Mouse (Mus musculus) kidney, embryonic 16.5 days (tissue): ENCODE data around the gene Akr1c21. TPM values are rescaled to one million over a fixed set of nuclear protein-coding genes. Genes with fewer than 3 reads are reported as not detected.
"Not testable (repeated sequence)": the region's sequence is repeated elsewhere in the genome, so short reads cannot be mapped to it uniquely, and the experiment has no call there.

Experiments
- ATAC-seq: fragments of 200-750 bp; cut with Nextera tagmentation; 2 replicates; pipeline ENCODE4 v1.8.0; 2017; ENCODE audit warnings: moderate TSS enrichment; ENCODE audit not compliant: low FRiP score, low TSS enrichment
- H3K27ac ChIP-seq: fragments of 300-500 bp; sonication (generic); 2 replicates; pipeline ENCODE4 v1.5.1; 2014; ENCODE audit warnings: low read length
- H3K27me3 ChIP-seq: fragments of 300-500 bp; sonication (generic); 2 replicates; pipeline ENCODE4 v1.6.1; 2014; ENCODE audit warnings: low read length, control low read depth, mixed read lengths; ENCODE audit not compliant: insufficient read depth
- H3K36me3 ChIP-seq: fragments of 300-500 bp; sonication (generic); 2 replicates; pipeline ENCODE4 v1.6.1; 2014; ENCODE audit warnings: low read length, control low read depth, mixed read lengths; ENCODE audit not compliant: insufficient read depth
- H3K4me1 ChIP-seq: fragments of 300-500 bp; sonication (generic); 2 replicates; pipeline ENCODE4 v1.6.1; 2014; ENCODE audit warnings: low read length, control low read depth, mixed read lengths; ENCODE audit not compliant: insufficient read depth
- H3K4me2 ChIP-seq: fragments of 300-500 bp; sonication (generic); replicated peaks from 2 replicates; pipeline ENCODE4 v1.6.1; 2014; ENCODE audit warnings: low read depth, low read length
- H3K4me3 ChIP-seq: fragments of 300-500 bp; sonication (generic); 2 replicates; pipeline ENCODE4 v1.5.1; 2014; ENCODE audit warnings: mild to moderate bottlenecking, low read length
- H3K9ac ChIP-seq: fragments of 300-500 bp; sonication (generic); replicated peaks from 2 replicates; pipeline ENCODE4 v1.6.1; 2014; ENCODE audit warnings: low read length
- H3K9me3 ChIP-seq: fragments of 300-500 bp; sonication (generic); 2 replicates; pipeline ENCODE4 v1.6.1; 2016; ENCODE audit warnings: low read length, control low read depth
- WGBS: fragments of 180-500 bp; shearing (Covaris S2); extraction: QIAGEN DNeasy Blood & Tissue Kit; methylation state at CpG from one replicate; pipeline ENCODE4 v1.1.7; 2014; 5-methylcytosine and 5-hydroxymethylcytosine counted together
- polyA plus RNA-seq: library from polyadenylated mRNA; unstranded; fragments of >200 nt; fragmentation: Nextera tagmentation; extraction: Ambion mirVana; gene quantifications from 2 replicates; pipeline ENCODE4 v1.2.1, GENCODE M21; 2015

Gene Akr1c21
- polyA plus RNA-seq: 6.2 and 6.3 TPM in 2 replicates

GRCm38 (mm10) chr13:4573871-4574270 is at the start of gene Akr1c21:
Gene Akr1c21, plus strand, starts transcription at chr13:4574075.
- H3K4me2 ChIP-seq: no peak within 1 kb of the TSS
- no peaks in the 10 kb centered on the region for H3K4me1 ChIP-seq
- WGBS: 51% methylated on average over 1 of the region's 1 CpGs
- no peaks in the 10 kb centered on the region for H3K36me3 ChIP-seq
- H3K9ac ChIP-seq: no peak within 1 kb of the TSS
- ATAC-seq: no peak
- no peak within 1 kb of the TSS for H3K27ac ChIP-seq
- no peaks in the 10 kb centered on the region for H3K27me3 ChIP-seq
- H3K9me3 ChIP-seq: peaks cover 3% of the 10 kb centered on the region; the same call in 1 of the 2 replicates
- no peak within 1 kb of the TSS for H3K4me3 ChIP-seq

- H3K27me3 ChIP-seq: no peaks in the 10 kb centered on the region
- no peak overlapping the region for H3K9ac ChIP-seq
- no peak overlapping the region for H3K4me2 ChIP-seq
- WGBS: 68% methylated on average over 1 of the region's 1 CpGs
- H3K27ac ChIP-seq: no peak overlapping the region
- no peaks in the 10 kb centered on the region for H3K4me1 ChIP-seq
- H3K36me3 ChIP-seq: no peaks in the 10 kb centered on the region
- H3K9me3 ChIP-seq: no peaks in the 10 kb centered on the region
- ATAC-seq: no peak
- H3K4me3 ChIP-seq: no peak overlapping the region
Measured at GRCm38 (mm10) chr13:4559143-4559542, 14.7 kb upstream of the Akr1c21 start.

GRCm38 (mm10) chr13:4560500-4560899 is 13.4 kb upstream of the Akr1c21 start:
- no peak for ATAC-seq
- Histone ChIP-seq H3K4me3 (no peak overlapping the region), H3K9ac (no peak overlapping the region), H3K4me1 (no peaks in the 10 kb centered on the region), H3K27ac (no peak overlapping the region), H3K4me2 (no peak overlapping the region), H3K9me3 (no peaks in the 10 kb centered on the region), H3K36me3 (no peaks in the 10 kb centered on the region), H3K27me3 (no peaks in the 10 kb centered on the region)

- Histone ChIP-seq H3K9ac (no peak overlapping the region), H3K36me3 (no peaks in the 10 kb centered on the region), H3K9me3 (0 out of 2 replicates have a peak, but pooled peaks cover 3% of the 10 kb centered on the region), H3K4me3 (no peak overlapping the region), H3K4me1 (no peaks in the 10 kb centered on the region), H3K27me3 (no peaks in the 10 kb centered on the region), H3K4me2 (no peak overlapping the region), H3K27ac (no peak overlapping the region)
- 89% methylated on average over 2 of the region's 2 CpGs for WGBS
- ATAC-seq: no peak
Measured at GRCm38 (mm10) chr13:4565996-4566395, 7.9 kb upstream of the Akr1c21 start.

GRCm38 (mm10) chr13:4576921-4577320 is 3.0 kb downstream of the Akr1c21 start:
- Histone ChIP-seq H3K4me3 (no peak overlapping the region), H3K9me3 (peaks cover 3% of the 10 kb centered on the region; the same call in 1 of the 2 replicates), H3K27ac (no peak overlapping the region), H3K4me1 (no peaks in the 10 kb centered on the region), H3K27me3 (no peaks in the 10 kb centered on the region), H3K4me2 (no peak overlapping the region), H3K36me3 (no peaks in the 10 kb centered on the region), H3K9ac (no peak overlapping the region)
- 82% methylated on average over 1 of the region's 1 CpGs for WGBS
- ATAC-seq: no peak

- not testable (repeated sequence) for H3K4me1 ChIP-seq, H3K27me3 ChIP-seq, H3K4me3 ChIP-seq, H3K27ac ChIP-seq, ATAC-seq, H3K9ac ChIP-seq, H3K4me2 ChIP-seq, H3K9me3 ChIP-seq
- H3K36me3 ChIP-seq: peaks cover 33% of the 10 kb centered on the region
- WGBS: 41% methylated on average over 3 of the region's 3 CpGs
Measured at GRCm38 (mm10) chr13:4603431-4603830, 29.6 kb downstream of the Akr1c21 start.

- ATAC-seq: no peak
- Histone ChIP-seq H3K9me3 (no peaks in the 10 kb centered on the region), H3K27ac (no peak overlapping the region), H3K4me2 (no peak overlapping the region), H3K4me3 (no peak overlapping the region), H3K4me1 (no peaks in the 10 kb centered on the region), H3K9ac (no peak overlapping the region), H3K27me3 (no peaks in the 10 kb centered on the region), H3K36me3 (peaks cover 9% of the 10 kb centered on the region; the same call in 1 of the 2 replicates)
- WGBS: 69% methylated on average over 4 of the region's 4 CpGs
Measured at GRCm38 (mm10) chr13:4606821-4607220, 32.9 kb downstream of the Akr1c21 start.

GRCm38 (mm10) chr13:4608530-4608929 is 34.7 kb downstream of the Akr1c21 start:
- H3K4me3 ChIP-seq: peak overlapping the region; percentile 72
- peak overlapping the region; percentile 76 for H3K9ac ChIP-seq
- peak overlapping the region; percentile 84 for H3K27ac ChIP-seq
- H3K9me3 ChIP-seq: no peaks in the 10 kb centered on the region
- no peaks in the 10 kb centered on the region for H3K4me1 ChIP-seq
- peaks cover 3% of the 10 kb centered on the region; the same call in 1 of the 2 replicates for H3K36me3 ChIP-seq
- WGBS: 26% methylated on average over 9 of the region's 9 CpGs
- H3K4me2 ChIP-seq: peak overlapping the region; percentile 62
- no peaks in the 10 kb centered on the region for H3K27me3 ChIP-seq
- ATAC-seq: no peak; the same call in 1 of the 2 replicates

- Histone ChIP-seq H3K9ac (peak within 1 kb of the TSS; percentile 76), H3K4me3 (peak within 1 kb of the TSS; percentile 72), H3K4me1 (no peaks in the 10 kb centered on the region), H3K9me3 (no peaks in the 10 kb centered on the region), H3K36me3 (peaks cover 3% of the 10 kb centered on the region; the same call in 1 of the 2 replicates), H3K4me2 (peak within 1 kb of the TSS; percentile 62), H3K27ac (peak within 1 kb of the TSS; percentile 84), H3K27me3 (no peaks in the 10 kb centered on the region)
- 4% methylated on average over 10 of the region's 10 CpGs for WGBS
- peak; percentile 100 for ATAC-seq
Measured at GRCm38 (mm10) chr13:4608961-4609409, 35.1 kb downstream of the Akr1c21 start, which contains the start of gene Akr1e1. Gene Akr1e1, minus strand, starts transcription at chr13:4609174.

- ATAC-seq: no peak
- no peak overlapping the region for H3K27ac ChIP-seq
- H3K9ac ChIP-seq: no peak overlapping the region
- no peak overlapping the region for H3K4me2 ChIP-seq
- no peak overlapping the region for H3K4me3 ChIP-seq
- H3K4me1 ChIP-seq: no peaks in the 10 kb centered on the region
- no peaks in the 10 kb centered on the region for H3K27me3 ChIP-seq
- peaks cover 3% of the 10 kb centered on the region; the same call in 1 of the 2 replicates for H3K36me3 ChIP-seq
- H3K9me3 ChIP-seq: no peaks in the 10 kb centered on the region
Measured at GRCm38 (mm10) chr13:4610902-4611301, 37.0 kb downstream of the Akr1c21 start.
